Mouse (Mus musculus) cortical plate, adult 2 months (tissue): ENCODE data around the gene Clcn7. TPM values are rescaled to one million over a fixed set of nuclear protein-coding genes. Genes with fewer than 3 reads are reported as not detected.

Experiments
- H3K27ac ChIP-seq: fragments of 200-500 bp; 2 replicates; pipeline ENCODE4 v1.5.1; 2012; ENCODE audit warnings: low read length, control low read depth, inconsistent platforms; ENCODE audit not compliant: insufficient read depth
- H3K4me1 ChIP-seq: fragments of 200-500 bp; 2 replicates; pipeline ENCODE4 v1.6.1; 2011; ENCODE audit warnings: low read length; ENCODE audit not compliant: control insufficient read depth, insufficient read depth
- H3K4me3 ChIP-seq: fragments of 200-500 bp; 2 replicates; pipeline ENCODE4 v1.5.1; 2011; ENCODE audit warnings: mild to moderate bottlenecking, low read length, control low read depth; ENCODE audit not compliant: insufficient read depth
- CTCF ChIP-seq: fragments of 200-500 bp; IDR thresholded peaks from 2 replicates; pipeline ENCODE4 v1.5.1; 2011; ENCODE audit warnings: mild to moderate bottlenecking, control low read depth, low read length; ENCODE audit not compliant: insufficient read depth; ENCODE audit errors: extremely low read depth
- POLR2A ChIP-seq: fragments of 200-500 bp; IDR thresholded peaks from 2 replicates; pipeline ENCODE4 v1.6.1; 2011; ENCODE audit warnings: mild to moderate bottlenecking, low read length, control low read depth; ENCODE audit not compliant: insufficient read depth; ENCODE audit errors: extremely low read depth
- polyA plus RNA-seq: library from polyadenylated mRNA; depleted of rRNA; stranded (reverse); fragments of >200 nt; gene quantifications from 2 replicates; pipeline ENCODE4 v1.2.3, GENCODE M21; 2012

Clcn7 gene
- polyA plus RNA-seq, 1 experiment = 45.6 TPM

DNA sequence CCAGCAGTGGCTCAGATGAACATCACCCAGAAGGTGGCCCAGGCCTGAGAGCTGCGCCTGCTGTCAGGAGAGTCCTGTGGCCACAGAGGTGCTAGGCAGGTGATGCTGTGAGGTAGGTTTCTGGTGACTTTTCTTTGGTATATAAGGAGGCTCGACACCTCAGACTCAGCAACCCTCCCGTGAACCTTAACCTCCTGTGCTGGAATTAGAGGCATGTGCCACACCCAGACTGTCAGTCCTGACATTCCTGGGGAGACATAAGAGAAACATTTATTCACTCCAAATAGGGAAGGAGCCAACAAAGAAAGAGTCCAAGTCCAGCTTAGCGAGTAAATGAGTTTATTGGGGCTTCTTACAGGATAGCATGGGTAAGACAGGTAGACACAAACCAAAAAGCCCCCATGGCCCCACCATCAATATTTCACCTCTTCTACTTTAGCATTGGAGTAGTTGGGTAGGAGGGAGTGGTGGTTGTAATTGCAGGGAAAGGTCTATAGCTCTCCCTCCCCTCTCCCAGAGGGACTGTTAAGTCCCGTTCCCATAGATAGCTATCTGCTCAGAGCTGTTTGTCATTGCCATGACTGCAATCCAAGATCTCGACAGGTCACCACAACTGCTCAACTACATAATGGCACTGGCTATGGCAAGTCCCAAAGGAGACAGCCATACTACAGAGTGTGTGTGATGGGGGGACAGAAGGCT is 32.9 kb downstream of the Clcn7 start:
- Histone ChIP-seq H3K4me3 (no peak overlapping the region), H3K27ac (no peak overlapping the region), H3K4me1 (no peaks in the 10 kb centered on the region)
- no peak for TF ChIP-seq CTCF
- TF ChIP-seq POLR2A = no peak

DNA sequence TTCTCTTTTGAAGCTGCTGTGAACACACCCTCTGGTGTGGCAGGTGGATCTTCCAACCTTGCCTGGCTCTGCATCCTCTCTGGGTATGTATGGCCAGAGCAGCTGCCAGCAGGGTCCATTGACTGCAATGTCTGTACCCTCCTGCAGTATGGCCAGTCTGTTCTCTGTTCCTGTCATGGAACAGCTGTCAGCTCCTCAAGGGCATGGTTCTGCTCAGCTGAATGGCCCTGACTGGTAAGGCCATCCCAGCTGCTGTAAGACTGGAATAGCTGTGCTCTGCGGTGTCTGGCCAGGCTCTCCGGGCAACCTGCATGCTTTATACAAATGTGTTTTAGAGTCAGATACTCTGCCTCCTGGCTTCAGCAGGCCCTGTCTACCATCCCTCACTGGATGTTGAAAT is 36.5 kb downstream of the Clcn7 start:
- no peak overlapping the region for H3K4me3 ChIP-seq
- no peaks in the 10 kb centered on the region for H3K4me1 ChIP-seq
- TF ChIP-seq POLR2A (no peak), CTCF (no peak)
- no peak overlapping the region for H3K27ac ChIP-seq

DNA sequence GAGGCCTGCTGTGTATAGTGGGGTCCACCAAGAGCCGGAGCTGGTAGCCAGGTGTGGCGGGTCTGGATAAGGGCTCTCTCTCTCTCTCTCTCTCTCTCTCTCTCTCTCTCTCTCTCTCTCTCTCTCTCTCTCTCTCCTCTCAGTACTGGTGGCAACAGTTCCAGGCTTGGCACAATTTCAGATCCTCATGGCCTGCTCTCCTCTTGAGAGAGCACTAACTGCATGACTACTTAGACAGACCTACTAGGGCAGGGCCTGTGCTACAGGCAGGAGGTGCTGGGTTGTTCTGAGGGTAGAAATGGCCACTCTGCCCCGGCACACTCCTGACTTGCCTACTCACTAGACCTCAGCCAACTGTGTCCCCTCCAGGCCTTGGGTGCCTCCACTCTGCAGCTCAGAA is 39.4 kb downstream of the Clcn7 start:
- Histone ChIP-seq H3K4me1 (no peaks in the 10 kb centered on the region), H3K4me3 (no peak overlapping the region), H3K27ac (no peak overlapping the region)
- TF ChIP-seq CTCF (no peak), POLR2A (no peak)

DNA sequence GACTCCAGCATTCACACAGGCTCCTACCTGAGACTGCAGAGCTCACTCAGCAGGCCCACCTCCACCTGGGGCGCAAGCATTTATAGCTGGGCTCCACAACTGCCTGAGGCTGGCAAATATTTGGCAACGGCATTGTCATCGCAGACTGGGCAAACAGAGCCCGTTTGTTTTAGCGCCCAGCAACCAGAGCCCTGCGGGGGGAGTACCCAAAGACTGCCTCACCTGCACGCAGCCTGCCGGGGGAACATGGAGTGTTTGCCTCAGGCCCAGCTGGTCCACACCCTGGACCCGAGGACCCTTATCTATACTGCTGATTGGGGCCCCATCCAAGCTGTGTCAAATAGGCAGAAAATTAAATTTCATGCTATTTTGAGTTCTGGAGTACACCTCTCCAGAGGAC is 42.2 kb downstream of the Clcn7 start, which contains the start of gene Gm38655:
Gene Gm38655, minus strand, starts transcription at position 61 of the 400 bp plus-strand sequence.
- Histone ChIP-seq H3K4me3 (no peak within 1 kb of the TSS), H3K27ac (no peak within 1 kb of the TSS), H3K4me1 (no peaks in the 10 kb centered on the region)
- no peak for TF ChIP-seq POLR2A
- TF ChIP-seq CTCF = no peak

DNA sequence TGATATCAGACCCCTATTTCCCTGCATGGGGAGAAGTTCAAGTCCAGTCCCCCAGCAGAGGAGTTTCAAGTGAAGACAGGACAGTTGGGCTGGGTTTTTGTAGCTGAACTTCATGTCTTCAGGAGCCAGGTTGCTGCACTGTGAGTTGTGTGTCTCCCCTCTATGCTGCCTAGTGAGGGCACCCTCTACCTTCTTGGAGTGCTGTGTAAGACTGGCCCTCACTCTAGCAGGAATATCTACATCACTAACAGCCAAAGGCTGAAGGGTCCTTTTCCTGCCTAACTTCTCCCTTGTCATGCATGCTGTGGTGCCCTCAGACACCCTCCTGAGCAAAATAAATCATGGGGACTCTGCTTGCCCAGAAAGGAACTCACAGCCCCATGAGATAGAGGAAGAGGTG is 50.0 kb downstream of the Clcn7 start:
- Histone ChIP-seq H3K27ac (no peak overlapping the region), H3K4me1 (no peaks in the 10 kb centered on the region; the same call in none of the 2 replicates), H3K4me3 (no peak overlapping the region; the same call in 1 of the 2 replicates)
- TF ChIP-seq CTCF (no peak), POLR2A (no peak)

DNA sequence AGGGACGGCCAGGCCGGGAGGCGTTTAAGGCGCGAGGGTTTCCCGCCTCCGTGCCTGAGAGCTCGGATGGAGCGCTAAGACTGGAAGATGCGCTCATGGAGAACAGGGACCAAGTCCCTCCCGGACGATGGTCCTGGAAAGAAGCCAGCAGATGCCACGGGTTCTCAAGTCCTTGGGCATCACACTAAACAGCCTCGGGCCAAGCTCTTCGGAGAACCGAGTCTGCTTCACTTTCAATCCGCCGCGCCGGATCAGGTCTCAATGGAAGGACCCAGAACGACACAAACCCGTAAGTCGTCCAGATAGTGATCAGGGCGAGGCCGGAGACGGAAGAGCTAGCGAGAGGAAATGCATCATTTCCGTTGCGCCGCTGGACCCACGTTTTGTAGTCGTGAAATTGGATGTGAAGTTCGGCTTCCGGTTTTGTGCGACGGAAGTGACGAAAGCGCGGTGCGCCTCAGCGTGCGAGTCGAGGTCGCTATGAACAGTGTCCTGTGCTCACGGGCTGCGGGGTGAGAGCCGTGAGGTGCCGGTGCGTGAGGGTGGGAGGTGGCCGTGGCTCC is 51.0 kb downstream of the Clcn7 start, which contains the start of gene BC003965:
Gene BC003965, plus strand, starts transcription at position 426 of the 563 bp plus-strand sequence.
- H3K27ac ChIP-seq = peak within 1 kb of the TSS; percentile 80
- peak within 1 kb of the TSS; percentile 48 for H3K4me3 ChIP-seq
- TF ChIP-seq CTCF (no peak), POLR2A (peak; percentile 98)
- H3K4me1 ChIP-seq = no peaks in the 10 kb centered on the region; the same call in none of the 2 replicates

DNA sequence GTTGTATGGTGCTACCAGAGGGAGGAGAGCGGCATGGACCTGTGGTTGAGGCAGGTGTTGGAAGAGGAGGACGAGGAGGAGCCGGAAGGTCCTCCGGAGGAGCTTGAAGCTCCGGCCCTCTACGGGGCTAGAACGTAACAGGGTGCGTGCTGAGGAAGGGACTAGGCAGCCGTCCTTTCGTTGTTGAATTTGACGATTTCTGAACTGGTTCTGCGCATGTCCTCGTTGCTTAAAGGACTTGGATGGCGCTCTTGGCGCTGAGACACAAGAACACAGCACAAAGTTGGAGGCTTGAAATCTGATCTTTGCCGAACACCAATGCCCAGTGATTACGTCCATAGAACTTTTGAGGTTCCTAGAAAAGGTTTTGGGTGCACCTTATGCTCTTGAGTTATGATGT is 51.8 kb downstream of the Clcn7 start:
- Histone ChIP-seq H3K4me3 (peak overlapping the region; percentile 48), H3K27ac (no peak overlapping the region), H3K4me1 (peaks cover 2% of the 10 kb centered on the region)
- TF ChIP-seq CTCF = no peak
- TF ChIP-seq POLR2A = 0 out of 2 replicates have a peak, but pooled peaks have one; percentile 31

DNA sequence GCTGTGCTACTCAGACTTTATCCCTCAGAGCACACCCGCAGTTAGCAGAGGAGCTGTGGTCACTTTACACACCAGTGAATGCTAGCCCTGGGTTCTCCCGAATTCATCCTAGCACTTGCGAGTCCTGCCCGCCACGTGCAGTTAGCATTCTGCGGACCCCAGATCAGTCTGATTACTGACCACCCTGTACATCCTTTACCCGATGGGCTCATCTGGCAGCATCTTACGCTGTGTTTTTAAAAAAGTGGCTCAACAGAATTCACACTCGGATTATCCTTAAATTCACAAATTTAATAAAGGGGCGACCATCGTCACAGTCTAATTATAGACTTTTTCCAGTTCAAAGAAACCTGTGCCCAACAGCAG is 54.6 kb downstream of the Clcn7 start:
- Histone ChIP-seq H3K4me1 (peaks cover 2% of the 10 kb centered on the region), H3K27ac (no peak overlapping the region), H3K4me3 (peak overlapping the region; percentile 91)
- no peak for TF ChIP-seq POLR2A
- no peak for TF ChIP-seq CTCF

DNA sequence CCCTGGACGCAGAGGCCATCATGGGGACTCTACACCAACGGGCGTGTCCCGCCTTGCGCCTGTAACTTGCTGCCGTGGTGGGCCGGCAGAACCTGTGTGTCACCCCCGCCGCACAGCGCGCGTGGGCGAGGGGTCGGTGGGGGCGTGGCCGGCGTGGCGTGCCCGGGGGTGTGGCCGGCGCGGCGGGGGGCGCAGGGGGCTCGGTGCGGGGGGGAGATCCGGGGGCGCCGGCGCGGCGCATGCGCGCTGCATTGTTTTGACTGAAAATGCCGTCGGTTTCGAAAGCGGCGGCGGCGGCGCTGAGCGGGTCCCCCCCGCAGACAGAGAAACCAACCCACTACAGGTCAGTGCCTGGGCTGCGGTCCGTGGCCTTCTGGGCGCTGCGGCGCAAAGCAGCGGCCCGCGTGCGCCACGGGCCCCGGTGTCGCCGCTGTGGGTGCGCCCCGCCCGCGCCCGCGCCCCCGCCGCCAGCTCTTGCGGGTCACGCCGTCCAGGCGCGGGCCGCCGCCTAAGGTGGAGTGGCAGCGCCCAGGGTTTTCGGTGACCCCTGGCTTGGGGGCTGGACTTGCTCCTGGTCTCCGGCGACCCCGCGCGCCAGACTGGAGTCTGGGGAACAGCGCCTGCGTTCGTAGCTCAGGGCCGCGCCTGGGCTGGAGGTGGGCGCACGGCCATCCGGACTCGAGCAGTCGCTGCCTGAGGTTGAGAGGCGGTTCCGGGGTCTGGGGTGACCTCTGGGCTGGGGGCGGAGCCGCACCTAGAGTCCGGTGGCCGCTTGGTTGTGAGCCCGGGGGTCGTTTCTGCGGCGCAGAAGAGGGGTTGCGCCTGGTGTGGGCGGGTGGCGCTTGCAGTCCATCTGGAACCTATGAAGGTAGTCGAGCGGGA is 55.2 kb downstream of the Clcn7 start, which contains the start of gene Unkl:
Gene Unkl, plus strand, starts transcription at position 248 of the 882 bp plus-strand sequence.
- Histone ChIP-seq H3K27ac (peak within 1 kb of the TSS; percentile 85), H3K4me1 (peaks cover 2% of the 10 kb centered on the region), H3K4me3 (peak within 1 kb of the TSS; percentile 91)
- TF ChIP-seq CTCF (no peak), POLR2A (no peak)
